Mouse (Mus musculus) forebrain, embryonic 13.5 days (tissue): Measurements from ENCODE around the gene Cpne4. TPM values are rescaled to one million over a fixed set of nuclear protein-coding genes. Genes with fewer than 3 reads are reported as not detected.

Source experiments
- ATAC-seq: fragments of 200-750 bp; cut with Nextera tagmentation; 2 replicates; pipeline ENCODE4 v1.8.0; 2017
- H3K27ac ChIP-seq: fragments of 300-500 bp; sonication (generic); 2 replicates; pipeline ENCODE4 v1.5.1; 2015; ENCODE audit warnings: inconsistent platforms, mild to moderate bottlenecking, moderate library complexity
- H3K27me3 ChIP-seq: fragments of 300-500 bp; sonication (generic); 2 replicates; pipeline ENCODE4 v1.6.1; 2015; ENCODE audit warnings: mild to moderate bottlenecking, inconsistent platforms
- H3K36me3 ChIP-seq: fragments of 300-500 bp; sonication (generic); 2 replicates; pipeline ENCODE4 v1.6.1; 2015; ENCODE audit warnings: mild to moderate bottlenecking, inconsistent platforms; ENCODE audit not compliant: poor library complexity, severe bottlenecking
- H3K4me1 ChIP-seq: fragments of 300-500 bp; sonication (generic); 2 replicates; pipeline ENCODE4 v1.6.1; 2015; ENCODE audit warnings: inconsistent platforms
- H3K4me2 ChIP-seq: fragments of 300-500 bp; sonication (generic); 2 replicates; pipeline ENCODE4 v1.6.1; 2015; ENCODE audit warnings: inconsistent platforms, mild to moderate bottlenecking, moderate library complexity
- H3K4me3 ChIP-seq: fragments of 300-500 bp; sonication (generic); 2 replicates; pipeline ENCODE4 v1.5.1; 2015; ENCODE audit warnings: mild to moderate bottlenecking, inconsistent platforms
- H3K9ac ChIP-seq: fragments of 300-500 bp; sonication (generic); 2 replicates; pipeline ENCODE4 v1.6.1; 2015; ENCODE audit warnings: mild to moderate bottlenecking, inconsistent platforms
- H3K9me3 ChIP-seq: fragments of 300-500 bp; sonication (generic); replicated peaks from 2 replicates; pipeline ENCODE4 v1.6.1; 2016; ENCODE audit warnings: inconsistent platforms
- WGBS: fragments of 180-500 bp; shearing (Covaris S2); methylation state at CpG from one replicate; pipeline ENCODE4 v1.1.7; 2015; 5-methylcytosine and 5-hydroxymethylcytosine counted together
- polyA plus RNA-seq: library from polyadenylated mRNA; unstranded; fragments of >200 nt; fragmentation: Nextera tagmentation; extraction: Ambion mirVana; gene quantifications from 2 replicates; pipeline ENCODE4 v1.2.1, GENCODE M21; 2015

The Cpne4 gene
- polyA plus RNA-seq, 1 experiment from 2014 or later, result 6.1 TPM

- H3K9ac ChIP-seq, result no peak overlapping the region
- WGBS, result 31% methylated on average over 2 of the region's 2 CpGs
- no peak overlapping the region for H3K27ac ChIP-seq
- no peaks in the 10 kb centered on the region for H3K36me3 ChIP-seq
- H3K27me3 ChIP-seq, result no peaks in the 10 kb centered on the region
- no peaks in the 10 kb centered on the region for H3K9me3 ChIP-seq
- no peaks in the 10 kb centered on the region for H3K4me1 ChIP-seq
- H3K4me2 ChIP-seq, result no peak overlapping the region
- no peak overlapping the region for H3K4me3 ChIP-seq
- ATAC-seq, result no peak; the same call in 1 of the 2 replicates
Measured at GRCm38 (mm10) chr9:104693145-104693544, 146.1 kb downstream of the Cpne4 start.

- Histone ChIP-seq H3K4me1 (no peaks in the 10 kb centered on the region), H3K9me3 (no peaks in the 10 kb centered on the region), H3K9ac (no peak overlapping the region), H3K27ac (no peak overlapping the region), H3K27me3 (no peaks in the 10 kb centered on the region), H3K4me2 (no peak overlapping the region), H3K4me3 (no peak overlapping the region), H3K36me3 (no peaks in the 10 kb centered on the region)
- 91% methylated on average over 5 of the region's 5 CpGs for WGBS
- no peak for ATAC-seq
Measured at GRCm38 (mm10) chr9:104710831-104711230, 163.7 kb downstream of the Cpne4 start.

- H3K4me1 ChIP-seq, result no peaks in the 10 kb centered on the region
- no peak overlapping the region for H3K4me2 ChIP-seq
- no peak for ATAC-seq
- H3K9ac ChIP-seq, result no peak overlapping the region
- H3K4me3 ChIP-seq, result no peak overlapping the region
- no peaks in the 10 kb centered on the region for H3K36me3 ChIP-seq
- no peak overlapping the region for H3K27ac ChIP-seq
- no peaks in the 10 kb centered on the region for H3K27me3 ChIP-seq
- WGBS, result 82% methylated on average over 2 of the region's 2 CpGs
- peaks cover 14% of the 10 kb centered on the region; the same call in 1 of the 2 replicates for H3K9me3 ChIP-seq
Measured at GRCm38 (mm10) chr9:104725311-104725710, 178.2 kb downstream of the Cpne4 start.

- H3K4me1 ChIP-seq, result 0 out of 2 replicates have a peak, but pooled peaks cover 4% of the 10 kb centered on the region
- no peaks in the 10 kb centered on the region for H3K27me3 ChIP-seq
- WGBS, result 79% methylated on average over 14 of the region's 14 CpGs
- H3K4me3 ChIP-seq, result no peak overlapping the region
- no peak overlapping the region for H3K27ac ChIP-seq
- no peak for ATAC-seq
- H3K9ac ChIP-seq, result no peak overlapping the region
- H3K9me3 ChIP-seq, result no peaks in the 10 kb centered on the region
- H3K36me3 ChIP-seq, result no peaks in the 10 kb centered on the region
- H3K4me2 ChIP-seq, result no peak overlapping the region
Measured at GRCm38 (mm10) chr9:104742661-104743380, 195.7 kb downstream of the Cpne4 start.

DNA sequence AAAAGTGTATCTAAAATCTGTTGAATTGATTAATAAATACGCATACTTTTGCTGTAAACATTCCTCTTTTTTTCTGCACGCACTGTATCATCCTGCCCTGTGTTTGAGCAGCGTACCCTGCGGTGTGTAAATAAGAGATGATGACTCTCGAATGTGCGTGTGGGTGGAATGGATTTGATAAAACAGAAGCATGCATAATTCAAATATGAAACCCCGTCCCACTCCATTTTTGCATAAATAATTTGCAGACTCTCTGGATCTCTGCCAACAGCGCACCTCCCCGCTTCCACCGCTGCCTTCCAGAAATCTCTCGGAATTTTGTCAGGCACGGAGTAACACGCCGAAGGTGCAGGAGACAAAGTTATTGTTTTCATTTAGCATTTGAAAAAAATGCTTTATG, 208.4 kb downstream of the Cpne4 start:
- no peak overlapping the region for H3K27ac ChIP-seq
- no peaks in the 10 kb centered on the region for H3K36me3 ChIP-seq
- H3K4me2 ChIP-seq, result no peak overlapping the region
- no peaks in the 10 kb centered on the region for H3K27me3 ChIP-seq
- no peak overlapping the region for H3K4me3 ChIP-seq
- H3K4me1 ChIP-seq, result no peaks in the 10 kb centered on the region
- no peak overlapping the region for H3K9ac ChIP-seq
- no peaks in the 10 kb centered on the region for H3K9me3 ChIP-seq
- WGBS, result 74% methylated on average over 14 of the region's 14 CpGs
- 0 out of 2 replicates have a peak, but pooled peaks have one; percentile 45 for ATAC-seq

GRCm38 (mm10) chr9:104760031-104760430, 212.9 kb downstream of the Cpne4 start:
- no peak overlapping the region for H3K4me3 ChIP-seq
- H3K9me3 ChIP-seq, result no peaks in the 10 kb centered on the region
- no peak overlapping the region for H3K4me2 ChIP-seq
- no peak for ATAC-seq
- no peak overlapping the region for H3K9ac ChIP-seq
- no peaks in the 10 kb centered on the region for H3K36me3 ChIP-seq
- no peak overlapping the region for H3K27ac ChIP-seq
- WGBS, result 87% methylated on average over 7 of the region's 7 CpGs
- no peaks in the 10 kb centered on the region for H3K27me3 ChIP-seq
- H3K4me1 ChIP-seq, result no peaks in the 10 kb centered on the region

- Histone ChIP-seq H3K36me3 (no peaks in the 10 kb centered on the region), H3K9ac (no peak overlapping the region), H3K27ac (no peak overlapping the region), H3K27me3 (no peaks in the 10 kb centered on the region), H3K4me3 (no peak overlapping the region), H3K4me1 (0 out of 2 replicates have a peak, but pooled peaks cover 8% of the 10 kb centered on the region), H3K9me3 (no peaks in the 10 kb centered on the region), H3K4me2 (no peak overlapping the region)
- 66% methylated on average over 7 of the region's 7 CpGs for WGBS
- ATAC-seq, result peak; percentile 81
Measured at GRCm38 (mm10) chr9:104776198-104776815, 229.2 kb downstream of the Cpne4 start.

GRCm38 (mm10) chr9:104777135-104777534, 230.0 kb downstream of the Cpne4 start:
- 0 out of 2 replicates have a peak, but pooled peaks cover 8% of the 10 kb centered on the region for H3K4me1 ChIP-seq
- H3K36me3 ChIP-seq, result no peaks in the 10 kb centered on the region
- peak overlapping the region; percentile 19; the same call in 1 of the 2 replicates for H3K27ac ChIP-seq
- WGBS, result 87% methylated on average over 3 of the region's 3 CpGs
- no peak overlapping the region for H3K4me2 ChIP-seq
- H3K9ac ChIP-seq, result no peak overlapping the region
- no peaks in the 10 kb centered on the region for H3K9me3 ChIP-seq
- no peaks in the 10 kb centered on the region for H3K27me3 ChIP-seq
- H3K4me3 ChIP-seq, result no peak overlapping the region
- ATAC-seq, result no peak

DNA sequence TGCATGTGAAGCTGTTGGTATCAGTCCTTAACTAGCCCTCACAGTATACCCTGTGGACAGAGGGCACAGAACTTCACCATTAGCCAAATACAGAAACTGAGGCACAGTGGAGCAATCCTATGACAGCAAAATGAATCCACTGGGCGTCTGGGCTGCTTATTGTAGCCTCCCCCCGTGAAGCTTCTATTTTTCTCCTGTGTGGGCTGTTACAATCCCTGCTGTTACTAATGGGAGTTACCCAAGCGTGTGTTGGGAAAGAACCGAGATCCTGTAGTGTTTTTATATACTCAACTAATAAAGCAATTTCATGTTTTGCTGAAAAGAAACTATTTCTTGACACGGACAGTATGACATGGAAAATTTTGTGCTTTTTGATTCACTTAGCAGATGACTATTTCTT, 230.7 kb downstream of the Cpne4 start:
- ATAC-seq, result no peak
- Histone ChIP-seq H3K4me3 (no peak overlapping the region), H3K9ac (no peak overlapping the region), H3K9me3 (no peaks in the 10 kb centered on the region), H3K36me3 (no peaks in the 10 kb centered on the region), H3K4me2 (no peak overlapping the region), H3K27ac (no peak overlapping the region), H3K4me1 (0 out of 2 replicates have a peak, but pooled peaks cover 8% of the 10 kb centered on the region), H3K27me3 (no peaks in the 10 kb centered on the region)
- WGBS, result 55% methylated on average over 5 of the region's 5 CpGs

- Histone ChIP-seq H3K4me3 (no peak overlapping the region), H3K27me3 (no peaks in the 10 kb centered on the region), H3K9me3 (no peaks in the 10 kb centered on the region), H3K4me1 (no peaks in the 10 kb centered on the region), H3K27ac (no peak overlapping the region), H3K36me3 (no peaks in the 10 kb centered on the region), H3K4me2 (no peak overlapping the region), H3K9ac (no peak overlapping the region)
- no peak for ATAC-seq
- 5% methylated on average over 2 of the region's 2 CpGs for WGBS
Measured at GRCm38 (mm10) chr9:104796601-104797000, 249.5 kb downstream of the Cpne4 start.

GRCm38 (mm10) chr9:104804776-104805175, 257.7 kb downstream of the Cpne4 start:
- H3K4me2 ChIP-seq, result no peak overlapping the region
- H3K36me3 ChIP-seq, result no peaks in the 10 kb centered on the region
- H3K27me3 ChIP-seq, result no peaks in the 10 kb centered on the region
- no peak for ATAC-seq
- WGBS, result 72% methylated on average over 4 of the region's 4 CpGs
- no peak overlapping the region for H3K27ac ChIP-seq
- H3K4me1 ChIP-seq, result no peaks in the 10 kb centered on the region
- no peaks in the 10 kb centered on the region for H3K9me3 ChIP-seq
- no peak overlapping the region for H3K9ac ChIP-seq
- no peak overlapping the region for H3K4me3 ChIP-seq

GRCm38 (mm10) chr9:104814681-104815080, 267.6 kb downstream of the Cpne4 start:
- H3K36me3 ChIP-seq, result no peaks in the 10 kb centered on the region
- no peak overlapping the region for H3K9ac ChIP-seq
- no peaks in the 10 kb centered on the region for H3K9me3 ChIP-seq
- no peak overlapping the region for H3K4me2 ChIP-seq
- ATAC-seq, result no peak
- H3K4me3 ChIP-seq, result no peak overlapping the region
- 94% methylated on average over 2 of the region's 2 CpGs for WGBS
- H3K27me3 ChIP-seq, result no peaks in the 10 kb centered on the region
- no peaks in the 10 kb centered on the region for H3K4me1 ChIP-seq
- no peak overlapping the region for H3K27ac ChIP-seq
